Mouse (Mus musculus) thymus, adult 2 months (tissue): ENCODE data around the gene Agbl1. TPM values are rescaled to one million over a fixed set of nuclear protein-coding genes. Genes with fewer than 3 reads are reported as not detected.

Experiments
- DNase-seq: peaks from one replicate; pipeline ENCODE4 v3.0.0; 2021
- H3K27ac ChIP-seq: fragments of 200-500 bp; 2 replicates; pipeline ENCODE4 v1.5.1; 2012; ENCODE audit warnings: low read length, control low read depth; ENCODE audit not compliant: control insufficient read depth, insufficient read depth
- H3K27me3 ChIP-seq: fragments of 200-500 bp; 2 replicates; pipeline ENCODE4 v1.6.1; 2012; ENCODE audit warnings: mild to moderate bottlenecking, low read length, moderate library complexity, mixed read lengths; ENCODE audit not compliant: control insufficient read depth, insufficient read depth
- H3K36me3 ChIP-seq: fragments of 200-500 bp; 2 replicates; pipeline ENCODE4 v1.6.1; 2012; ENCODE audit warnings: mild to moderate bottlenecking, low read length, moderate library complexity; ENCODE audit not compliant: control insufficient read depth, insufficient read depth
- H3K4me1 ChIP-seq: fragments of 200-500 bp; replicated peaks from 2 replicates; pipeline ENCODE4 v1.6.1; 2012; ENCODE audit warnings: low read length; ENCODE audit not compliant: control insufficient read depth, insufficient read depth
- H3K4me3 ChIP-seq: fragments of 200-500 bp; 2 replicates; pipeline ENCODE4 v1.5.1; 2012; ENCODE audit warnings: mild to moderate bottlenecking, low read length, control low read depth, moderate library complexity; ENCODE audit not compliant: control insufficient read depth, insufficient read depth
- CTCF ChIP-seq: fragments of 200-500 bp; IDR thresholded peaks from 2 replicates; pipeline ENCODE4 v1.5.1; 2012; ENCODE audit warnings: mild to moderate bottlenecking, control low read depth, low read length, moderate library complexity, borderline replicate concordance; ENCODE audit not compliant: control insufficient read depth, poor library complexity, insufficient read depth; ENCODE audit errors: extremely low read depth
- POLR2A ChIP-seq: fragments of 200-500 bp; IDR thresholded peaks from 2 replicates; pipeline ENCODE4 v1.6.1; 2012; ENCODE audit warnings: mild to moderate bottlenecking, low read length, control low read depth, moderate library complexity; ENCODE audit not compliant: control insufficient read depth, poor library complexity, insufficient read depth; ENCODE audit errors: extremely low read depth
- WGBS: fragments of 180-500 bp; shearing (Covaris S2); methylation state at CpG from one replicate; pipeline ENCODE4 v1.1.7; 2018; 5-methylcytosine and 5-hydroxymethylcytosine counted together
- polyA plus RNA-seq: library from polyadenylated mRNA; depleted of rRNA; stranded (reverse); fragments of >200 nt; gene quantifications from 2 replicates; pipeline ENCODE4 v1.2.3, GENCODE M21; 2012

Agbl1 gene
- polyA plus RNA-seq, 1 experiment, result 0.08 TPM

- H3K27me3 ChIP-seq, result no peaks in the 10 kb centered on the region
- DNase-seq, result no peak
- TF ChIP-seq CTCF (no peak), POLR2A (no peak)
- H3K36me3 ChIP-seq, result no peaks in the 10 kb centered on the region
- no peaks in the 10 kb centered on the region for H3K4me1 ChIP-seq
- 35% methylated on average over 5 of the region's 5 CpGs for WGBS
- no peak overlapping the region for H3K4me3 ChIP-seq
- no peak overlapping the region for H3K27ac ChIP-seq
These were observed 232.8 kb downstream of the Agbl1 start for GRCm38 (mm10) chr7:76462361-76463001.

- TF ChIP-seq POLR2A, result no peak
- no peak for TF ChIP-seq CTCF
- 71% methylated on average over 2 of the region's 2 CpGs for WGBS
- H3K27ac ChIP-seq, result no peak overlapping the region
- no peaks in the 10 kb centered on the region for H3K4me1 ChIP-seq
- no peak for DNase-seq
- no peak overlapping the region for H3K4me3 ChIP-seq
- no peaks in the 10 kb centered on the region for H3K36me3 ChIP-seq
- no peaks in the 10 kb centered on the region for H3K27me3 ChIP-seq
These were observed 236.7 kb downstream of the Agbl1 start for GRCm38 (mm10) chr7:76466427-76466826.

- no peak for DNase-seq
- Histone ChIP-seq H3K27ac (no peak overlapping the region), H3K27me3 (no peaks in the 10 kb centered on the region), H3K36me3 (no peaks in the 10 kb centered on the region), H3K4me1 (no peaks in the 10 kb centered on the region), H3K4me3 (no peak overlapping the region)
- WGBS, result 56% methylated on average over 6 of the region's 6 CpGs
- TF ChIP-seq POLR2A, result no peak
- TF ChIP-seq CTCF, result no peak
These were observed 244.5 kb downstream of the Agbl1 start for GRCm38 (mm10) chr7:76474233-76474632.

- no peaks in the 10 kb centered on the region for H3K36me3 ChIP-seq
- no peaks in the 10 kb centered on the region for H3K27me3 ChIP-seq
- no peak overlapping the region for H3K27ac ChIP-seq
- H3K4me1 ChIP-seq, result no peaks in the 10 kb centered on the region
- TF ChIP-seq CTCF (no peak), POLR2A (no peak)
- DNase-seq, result no peak
- 94% methylated on average over 2 of the region's 2 CpGs for WGBS
- H3K4me3 ChIP-seq, result no peak overlapping the region
These were observed 255.9 kb downstream of the Agbl1 start for GRCm38 (mm10) chr7:76485546-76485945.

DNA sequence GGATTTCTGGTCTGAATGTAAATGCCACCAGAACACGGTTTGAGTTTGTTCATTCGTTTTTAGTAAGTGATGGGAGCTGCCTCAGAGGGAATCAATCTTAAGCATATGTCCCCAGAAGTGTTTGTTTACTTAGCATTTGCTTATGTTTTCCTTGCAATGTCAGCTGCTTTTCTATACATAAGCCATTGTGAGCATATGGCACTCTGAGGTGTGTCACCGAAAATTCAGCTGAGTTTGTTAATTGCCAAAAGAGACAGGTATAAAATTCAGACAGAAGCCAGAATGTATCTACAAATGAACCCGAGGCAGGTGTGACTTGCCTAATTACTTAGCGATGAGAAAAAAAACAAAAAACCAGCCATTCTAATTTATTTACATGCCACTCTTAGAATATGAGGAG is 257.8 kb downstream of the Agbl1 start:
- TF ChIP-seq POLR2A, result no peak
- TF ChIP-seq CTCF, result no peak
- DNase-seq, result no peak
- Histone ChIP-seq H3K4me3 (no peak overlapping the region), H3K27ac (no peak overlapping the region), H3K27me3 (no peaks in the 10 kb centered on the region), H3K36me3 (no peaks in the 10 kb centered on the region), H3K4me1 (no peaks in the 10 kb centered on the region)
- WGBS, result 90% methylated on average over 5 of the region's 5 CpGs

- Histone ChIP-seq H3K27ac (no peak overlapping the region), H3K36me3 (no peaks in the 10 kb centered on the region), H3K4me3 (no peak overlapping the region), H3K27me3 (no peaks in the 10 kb centered on the region), H3K4me1 (no peaks in the 10 kb centered on the region)
- 55% methylated on average over 3 of the region's 3 CpGs for WGBS
- TF ChIP-seq CTCF (no peak), POLR2A (no peak)
- no peak for DNase-seq
These were observed 294.6 kb downstream of the Agbl1 start for GRCm38 (mm10) chr7:76524291-76524690.

GRCm38 (mm10) chr7:76546456-76546855 is 316.8 kb downstream of the Agbl1 start:
- no peak for DNase-seq
- Histone ChIP-seq H3K4me3 (no peak overlapping the region), H3K27ac (no peak overlapping the region), H3K27me3 (no peaks in the 10 kb centered on the region), H3K4me1 (no peaks in the 10 kb centered on the region), H3K36me3 (no peaks in the 10 kb centered on the region)
- WGBS, result 83% methylated on average over 2 of the region's 2 CpGs
- TF ChIP-seq POLR2A, result no peak
- no peak for TF ChIP-seq CTCF
